Mouse (Mus musculus): ENCODE measurements around the gene Pth2.

The Pth2 gene

GRCm38 (mm10) chr7:45174567-45175280 is 6.1 kb upstream of the Pth2 start:
- no peak for DNase-seq (ENCODE audit: low spot score)

DNA sequence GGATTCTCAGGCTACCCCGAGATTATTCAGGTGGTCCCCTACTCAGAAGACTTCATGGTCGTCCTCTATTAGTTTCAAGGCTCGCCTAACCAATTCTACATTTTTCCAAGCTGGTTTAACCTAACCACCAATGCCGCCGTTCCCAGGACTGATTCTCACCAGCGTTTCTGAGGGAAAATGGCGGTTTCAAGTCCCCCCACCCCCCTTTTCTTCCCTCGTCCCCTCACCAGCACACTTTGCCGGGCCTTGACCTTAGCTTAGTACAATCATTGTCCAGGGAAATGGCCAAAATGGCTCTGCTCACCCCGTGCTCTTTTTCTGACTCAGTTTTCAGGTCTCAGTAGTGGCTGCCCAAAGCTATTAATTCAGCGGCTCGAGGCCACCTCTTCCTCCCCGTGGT is 5.4 kb upstream of the Pth2 start:
- DNase-seq (ENCODE audit: low spot score) = no peak

GRCm38 (mm10) chr7:45175929-45176328 is 4.9 kb upstream of the Pth2 start:
- DNase-seq (ENCODE audit: low spot score) = no peak

DNA sequence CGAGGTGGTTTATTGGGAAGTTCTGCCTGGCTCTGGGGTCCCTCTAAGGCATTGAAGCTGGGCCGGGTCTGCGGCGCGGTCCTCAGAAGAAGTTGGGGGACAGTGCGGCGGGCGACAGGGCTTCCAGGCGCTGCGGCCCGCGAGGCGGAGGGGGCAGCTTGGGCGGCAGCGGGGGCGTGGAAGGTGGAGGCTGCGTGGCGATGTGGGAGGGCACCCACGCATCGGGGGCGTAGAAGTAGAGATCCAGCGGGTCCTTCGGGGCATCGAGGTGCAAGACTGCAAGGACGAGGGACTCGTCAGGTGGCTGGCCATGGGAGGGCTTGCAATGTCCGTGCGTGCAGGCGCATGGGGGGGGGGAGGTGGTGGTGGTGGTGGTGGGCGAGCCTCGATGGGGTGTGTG is 4.4 kb upstream of the Pth2 start:
- DNase-seq (ENCODE audit: low spot score) = no peak

- DNase-seq (ENCODE audit: low spot score) = no peak
These were observed 2.2 kb upstream of the Pth2 start for GRCm38 (mm10) chr7:45178550-45178949.

GRCm38 (mm10) chr7:45179469-45179868 is 1.3 kb upstream of the Pth2 start, which contains the start of gene Gfy:
Gene Gfy, minus strand, starts transcription at chr7:45179569.
- no peak for DNase-seq (ENCODE audit: low spot score)

GRCm38 (mm10) chr7:45181540-45181939 is 745 bp downstream of the Pth2 start:
- DNase-seq (ENCODE audit: low spot score) = no peak

DNA sequence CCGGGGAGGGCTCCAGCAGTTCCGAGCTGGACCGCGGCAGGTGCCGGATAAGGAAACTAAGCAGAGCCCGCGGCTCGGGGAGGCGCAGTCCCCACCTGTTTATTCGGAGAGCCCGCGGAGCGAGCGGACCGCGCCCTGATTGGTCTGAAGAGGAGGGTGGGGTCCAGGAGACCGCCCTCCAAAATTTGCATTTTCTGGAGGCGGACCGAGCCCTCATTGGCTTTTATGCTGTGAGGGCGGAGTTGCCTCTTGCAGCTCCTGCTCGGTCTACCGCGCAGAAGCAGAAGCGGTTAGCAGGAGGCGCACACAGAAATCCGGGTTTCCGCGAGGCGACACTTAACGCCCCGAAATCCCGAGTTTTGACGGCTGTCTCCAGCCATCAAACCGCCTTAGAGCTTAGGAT is 1.4 kb downstream of the Pth2 start:
- peak; percentile 83 for DNase-seq (ENCODE audit: low spot score)

DNA sequence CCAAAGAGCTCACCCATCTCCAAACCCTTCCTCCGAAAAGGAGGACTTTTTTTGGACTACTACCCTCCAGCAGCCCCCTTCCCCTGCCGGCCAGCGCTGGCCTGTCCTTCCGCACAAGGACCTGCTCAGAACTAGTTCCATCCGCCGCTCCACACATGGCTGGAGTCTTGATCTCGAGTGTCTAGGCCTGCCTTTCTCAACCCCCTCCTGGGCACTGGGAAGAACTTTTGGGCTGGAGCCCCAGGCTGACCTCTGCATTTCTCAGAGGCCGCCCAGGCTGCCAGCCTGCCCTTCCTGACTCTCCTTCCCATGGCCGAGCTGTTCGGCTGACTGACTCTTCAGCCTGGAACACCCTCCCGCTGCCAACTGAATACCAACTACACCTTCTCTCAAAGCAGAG is 1.8 kb downstream of the Pth2 start:
- no peak for DNase-seq (ENCODE audit: low spot score)

DNA sequence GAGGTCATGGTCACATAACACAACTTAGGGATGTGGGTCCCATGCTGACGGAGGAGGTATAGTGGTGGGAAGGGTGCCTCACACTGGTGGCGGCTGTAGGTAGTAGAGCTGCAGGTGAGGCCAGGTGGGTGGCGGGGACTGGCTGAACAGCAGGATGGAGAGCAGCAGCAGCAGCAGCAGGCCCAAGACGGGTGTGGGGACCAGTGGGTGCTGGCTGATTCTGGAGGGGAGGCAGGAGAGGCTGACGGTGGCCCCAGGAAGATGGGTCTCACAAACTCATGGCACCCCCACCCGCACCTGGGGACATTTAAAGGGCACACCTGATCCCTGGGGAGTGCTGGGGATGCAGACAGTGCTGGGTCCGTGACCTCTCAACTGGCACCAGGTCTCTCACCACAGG is 2.9 kb downstream of the Pth2 start:
- no peak for DNase-seq (ENCODE audit: low spot score)

GRCm38 (mm10) chr7:45185921-45186320 is 5.1 kb downstream of the Pth2 start:
- no peak for DNase-seq (ENCODE audit: low spot score)

DNA sequence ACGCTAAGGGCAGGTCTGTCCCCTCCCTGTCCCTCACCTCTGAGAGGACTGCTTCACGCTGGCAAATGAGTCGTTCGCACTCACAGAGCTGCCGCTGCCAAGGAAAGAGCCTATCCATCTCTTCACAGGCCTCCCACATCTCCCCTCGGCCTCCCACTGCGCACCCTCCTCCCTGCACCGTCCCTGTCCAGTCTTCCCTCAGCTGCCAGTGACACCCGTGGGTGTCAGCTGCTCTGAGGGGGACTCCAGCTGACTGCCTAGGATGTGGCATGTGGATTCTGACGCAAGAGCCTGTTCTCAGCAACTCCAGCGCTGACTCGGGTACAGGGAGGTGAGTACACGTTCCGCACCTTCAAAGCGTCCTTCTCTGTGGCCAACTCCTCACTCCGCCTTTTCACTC is 8.8 kb downstream of the Pth2 start:
- no peak for DNase-seq (ENCODE audit: low spot score)

DNA sequence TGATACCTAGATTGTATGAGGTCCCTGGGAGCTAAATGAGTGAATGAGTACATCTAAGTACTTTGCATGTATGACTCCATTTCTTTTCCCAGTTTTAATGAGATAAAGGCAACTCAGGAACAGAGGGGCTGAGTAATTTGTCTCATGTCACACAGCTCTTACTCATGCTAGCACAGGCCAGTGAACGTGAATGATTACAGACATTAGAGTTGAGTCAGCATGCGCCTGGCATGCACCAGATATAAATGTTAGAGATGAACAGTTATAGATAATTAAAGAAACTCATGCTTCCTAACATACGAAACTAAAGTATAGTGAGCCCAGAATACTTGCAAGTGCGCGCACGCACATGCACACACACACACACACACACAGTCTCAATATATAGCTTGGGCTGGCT is 9.4 kb downstream of the Pth2 start:
- no peak for DNase-seq (ENCODE audit: low spot score)

DNA sequence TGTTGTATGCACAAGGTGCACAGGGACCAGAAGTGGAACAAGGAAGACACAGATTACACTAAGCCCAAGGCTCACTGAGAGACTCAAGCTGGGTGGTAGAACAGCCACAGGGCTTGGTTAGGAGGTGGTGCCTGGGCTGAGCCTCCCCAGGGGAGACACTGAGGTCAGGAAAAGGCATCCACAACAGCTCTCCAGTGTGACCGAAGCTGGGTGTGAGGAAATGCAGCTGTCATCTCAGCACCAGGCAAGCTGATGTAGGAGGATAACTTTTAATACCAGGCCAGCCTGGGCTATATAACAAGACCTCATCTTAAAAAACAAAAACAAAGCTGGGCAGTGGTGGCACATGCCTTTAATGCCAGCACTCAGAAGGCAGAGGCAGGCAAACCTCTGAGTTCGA is 10.4 kb downstream of the Pth2 start:
- no peak for DNase-seq (ENCODE audit: low spot score)

GRCm38 (mm10) chr7:45191803-45192363 is 11.1 kb downstream of the Pth2 start:
- no peak for DNase-seq (ENCODE audit: low spot score)

- DNase-seq (ENCODE audit: low spot score) = no peak
These were observed 12.0 kb downstream of the Pth2 start for GRCm38 (mm10) chr7:45192585-45193310.

DNA sequence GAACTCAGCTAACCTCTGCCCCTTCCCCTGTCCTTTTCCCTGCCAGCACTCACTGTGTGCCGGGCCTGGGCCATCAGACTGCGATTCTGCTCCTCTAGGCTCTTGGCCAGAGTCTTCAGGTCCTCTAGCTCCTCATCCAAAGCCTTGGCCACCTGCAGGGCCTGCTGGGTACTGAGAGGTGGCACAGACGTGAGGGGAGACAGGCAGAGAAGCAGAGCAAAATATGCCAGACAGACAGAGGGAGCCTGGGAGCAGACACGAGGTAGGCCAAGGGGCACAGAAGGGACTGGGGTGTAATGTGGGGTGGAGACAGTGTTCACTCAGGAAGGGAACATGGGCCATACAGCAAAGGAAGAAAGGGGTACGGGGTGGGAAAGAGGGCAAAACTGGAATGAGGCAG is 12.6 kb downstream of the Pth2 start:
- DNase-seq (ENCODE audit: low spot score) = no peak

- no peak for DNase-seq (ENCODE audit: low spot score)
These were observed 13.3 kb downstream of the Pth2 start for GRCm38 (mm10) chr7:45193871-45194785.

- DNase-seq (ENCODE audit: low spot score) = no peak
These were observed 14.8 kb downstream of the Pth2 start for GRCm38 (mm10) chr7:45195341-45196175.

- no peak for DNase-seq (ENCODE audit: low spot score)
These were observed 15.4 kb downstream of the Pth2 start for GRCm38 (mm10) chr7:45196176-45196535.

- no peak for DNase-seq (ENCODE audit: low spot score)
These were observed 16.2 kb downstream of the Pth2 start for GRCm38 (mm10) chr7:45196994-45197393.
